Mouse (Mus musculus) myocyte (in vitro differentiated cells): Measurements from ENCODE around the gene Nufip1.

Experiments
- CEBPB ChIP-seq: IDR thresholded peaks from 2 replicates; pipeline ENCODE4 v1.6.1; 2011; ENCODE audit warnings: mild to moderate bottlenecking, moderate library complexity; ENCODE audit not compliant: poor library complexity, insufficient read depth, severe bottlenecking
- MAX ChIP-seq: IDR thresholded peaks from one replicate; pipeline ENCODE4 v1.6.1; 2011; ENCODE audit warnings: low read depth, mild to moderate bottlenecking, control low read depth
- MYOD1 ChIP-seq, 3 experiments: IDR thresholded peaks; one replicate each; pipeline ENCODE4 v1.6.1; 2011; ENCODE audit warnings: control low read depth in 2 of 3, low read depth in 2 of 3, mild to moderate bottlenecking in 2 of 3, moderate library complexity in 1 of 3; ENCODE audit not compliant: insufficient read length in 2 of 3, control insufficient read depth in 1 of 3
- POLR2A ChIP-seq: IDR thresholded peaks from one replicate; pipeline ENCODE4 v1.6.1; 2011; ENCODE audit warnings: low read depth, mild to moderate bottlenecking, control low read depth, moderate library complexity; ENCODE audit not compliant: insufficient read length
- POLR2AphosphoS2 ChIP-seq: IDR thresholded peaks from one replicate; pipeline ENCODE4 v1.6.1; 2011; ENCODE audit warnings: low read depth, control low read depth; ENCODE audit not compliant: insufficient read length
- SRF ChIP-seq: IDR thresholded peaks from one replicate; pipeline ENCODE4 v1.6.1; 2011; ENCODE audit warnings: low read depth; ENCODE audit not compliant: control insufficient read depth, insufficient read length
- TCF12 ChIP-seq: IDR thresholded peaks from one replicate; pipeline ENCODE4 v1.6.1; 2011; ENCODE audit warnings: mild to moderate bottlenecking, control low read depth; ENCODE audit not compliant: poor library complexity, insufficient read depth, severe bottlenecking
- USF1 ChIP-seq: IDR thresholded peaks from one replicate; pipeline ENCODE4 v1.6.1; 2011; ENCODE audit warnings: low read depth, mild to moderate bottlenecking, control low read depth, moderate library complexity

- no peak for TF ChIP-seq TCF12
- TF ChIP-seq POLR2A: no peak
- no peak for TF ChIP-seq POLR2AphosphoS2
- TF ChIP-seq SRF: no peak
- TF ChIP-seq MYOD1 (IDR thresholded peaks at IDR 0.05; ENCODE audit: control insufficient read depth in 1 of 3, insufficient read length in 2 of 3, low read depth in 2 of 3): no peak
- no peak for TF ChIP-seq MAX
- no peak for TF ChIP-seq CEBPB
- no peak for TF ChIP-seq USF1
Measured at GRCm38 (mm10) chr14:76128174-76128573, 17.5 kb downstream of the Nufip1 start.
